Mouse (Mus musculus) ES-Bruce4 (cell line): ENCODE results near the gene Igf2r. TPM values are rescaled to one million over a fixed set of nuclear protein-coding genes. Genes with fewer than 3 reads are reported as not detected.

Experiments
- H3K27ac ChIP-seq: 2 replicates; pipeline ENCODE4 v1.5.1; 2012; ENCODE audit warnings: low read length, inconsistent platforms; ENCODE audit not compliant: insufficient read depth
- H3K27me3 ChIP-seq: 2 replicates; pipeline ENCODE4 v1.6.1; 2012; ENCODE audit warnings: mild to moderate bottlenecking, low read length, inconsistent platforms; ENCODE audit not compliant: control insufficient read depth, poor library complexity, insufficient read depth, severe bottlenecking
- H3K36me3 ChIP-seq: 2 replicates; pipeline ENCODE4 v1.6.1; 2012; ENCODE audit warnings: inconsistent platforms, mild to moderate bottlenecking, low read length, moderate library complexity; ENCODE audit not compliant: control insufficient read depth, poor library complexity, insufficient read depth, severe bottlenecking
- H3K4me1 ChIP-seq: one replicate; pipeline ENCODE4 v1.8.1; 2011; ENCODE audit warnings: low read length; ENCODE audit not compliant: control insufficient read depth, insufficient read depth
- H3K4me3 ChIP-seq: 2 replicates; pipeline ENCODE4 v1.5.1; 2011; ENCODE audit warnings: low read depth, mild to moderate bottlenecking, low read length
- H3K9ac ChIP-seq: 2 replicates; pipeline ENCODE4 v1.6.1; 2012; ENCODE audit warnings: low read depth, mild to moderate bottlenecking, inconsistent platforms; ENCODE audit not compliant: poor library complexity, severe bottlenecking
- H3K9me3 ChIP-seq: replicated peaks from 2 replicates; pipeline ENCODE4 v1.6.1; 2012; ENCODE audit warnings: mild to moderate bottlenecking, low read length, inconsistent platforms; ENCODE audit not compliant: control insufficient read depth, poor library complexity, insufficient read depth, severe bottlenecking
- CTCF ChIP-seq: IDR thresholded peaks from one replicate; pipeline ENCODE4 v1.8.1; 2011; ENCODE audit warnings: low read depth, low read length
- EP300 ChIP-seq: IDR thresholded peaks from 2 replicates; pipeline ENCODE4 v1.6.1; 2011; ENCODE audit warnings: low read depth, low read length; ENCODE audit not compliant: insufficient read depth
- POLR2A ChIP-seq: IDR thresholded peaks from one replicate; pipeline ENCODE4 v1.8.1; 2011; ENCODE audit warnings: low read length; ENCODE audit not compliant: insufficient read depth
- polyA plus RNA-seq: library from polyadenylated mRNA; stranded (reverse); fragments of >200 nt; gene quantifications from 2 replicates; pipeline ENCODE4 v1.2.4, GENCODE M21; 2011; ENCODE audit warnings: low read depth; ENCODE audit not compliant: missing spikeins, insufficient read depth, insufficient read length

The Igf2r gene
- polyA plus RNA-seq, result 61.4 and 64.3 TPM in 2 replicates

GRCm38 (mm10) chr17:12769380-12769921, at the start of gene Igf2r:
TSS of gene Igf2r (minus strand) at chr17:12769664.
- Histone ChIP-seq H3K27me3 (peaks cover 11% of the 10 kb centered on the region; the same call in 1 of the 2 replicates), H3K4me1 (no peaks in the 10 kb centered on the region), H3K9ac (peak within 1 kb of the TSS; percentile 73), H3K4me3 (peak within 1 kb of the TSS; percentile 78), H3K36me3 (no peaks in the 10 kb centered on the region), H3K27ac (no peak within 1 kb of the TSS), H3K9me3 (peaks cover 9% of the 10 kb centered on the region)
- 0 out of 2 replicates have a peak, but pooled peaks have one; percentile 32 for TF ChIP-seq EP300
- TF ChIP-seq CTCF, result no peak
- peak; percentile 28 for TF ChIP-seq POLR2A

DNA sequence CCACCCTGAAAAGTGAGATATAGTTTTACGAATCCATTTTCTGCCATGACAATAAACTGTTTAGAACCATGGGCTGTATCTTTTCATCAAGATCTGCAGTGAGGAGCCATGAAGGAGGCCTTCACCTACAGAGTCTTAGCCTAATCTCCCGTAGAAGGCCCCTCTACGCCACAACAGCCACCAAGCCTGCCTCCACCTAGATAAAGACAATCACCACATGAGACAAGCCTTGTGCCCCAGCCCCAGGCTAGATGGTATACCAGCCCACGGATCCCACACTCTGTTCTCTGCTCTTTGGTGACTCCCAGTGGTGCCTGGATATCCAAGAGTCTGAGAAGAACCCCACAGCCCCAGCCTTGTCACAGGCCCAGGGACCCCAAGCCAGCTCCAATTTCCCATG, 46.4 kb upstream of the Igf2r start:
- Histone ChIP-seq H3K27ac (no peak overlapping the region), H3K9ac (no peak overlapping the region), H3K27me3 (no peaks in the 10 kb centered on the region), H3K9me3 (no peaks in the 10 kb centered on the region), H3K36me3 (no peaks in the 10 kb centered on the region), H3K4me3 (no peak overlapping the region), H3K4me1 (no peaks in the 10 kb centered on the region)
- TF ChIP-seq POLR2A, result no peak
- TF ChIP-seq CTCF, result no peak
- TF ChIP-seq EP300, result no peak

- Histone ChIP-seq H3K9me3 (no peaks in the 10 kb centered on the region), H3K9ac (no peak overlapping the region), H3K36me3 (no peaks in the 10 kb centered on the region), H3K27ac (no peak overlapping the region), H3K27me3 (no peaks in the 10 kb centered on the region), H3K4me1 (no peaks in the 10 kb centered on the region), H3K4me3 (no peak overlapping the region)
- TF ChIP-seq EP300 (no peak), CTCF (no peak), POLR2A (no peak)
Observed at GRCm38 (mm10) chr17:12814502-12814901, 45.0 kb upstream of the Igf2r start.

GRCm38 (mm10) chr17:12810973-12811303, 41.5 kb upstream of the Igf2r start:
- Histone ChIP-seq H3K9ac (no peak overlapping the region), H3K27ac (no peak overlapping the region)
- TF ChIP-seq CTCF, result no peak
- TF ChIP-seq POLR2A, result no peak
- TF ChIP-seq EP300, result no peak

DNA sequence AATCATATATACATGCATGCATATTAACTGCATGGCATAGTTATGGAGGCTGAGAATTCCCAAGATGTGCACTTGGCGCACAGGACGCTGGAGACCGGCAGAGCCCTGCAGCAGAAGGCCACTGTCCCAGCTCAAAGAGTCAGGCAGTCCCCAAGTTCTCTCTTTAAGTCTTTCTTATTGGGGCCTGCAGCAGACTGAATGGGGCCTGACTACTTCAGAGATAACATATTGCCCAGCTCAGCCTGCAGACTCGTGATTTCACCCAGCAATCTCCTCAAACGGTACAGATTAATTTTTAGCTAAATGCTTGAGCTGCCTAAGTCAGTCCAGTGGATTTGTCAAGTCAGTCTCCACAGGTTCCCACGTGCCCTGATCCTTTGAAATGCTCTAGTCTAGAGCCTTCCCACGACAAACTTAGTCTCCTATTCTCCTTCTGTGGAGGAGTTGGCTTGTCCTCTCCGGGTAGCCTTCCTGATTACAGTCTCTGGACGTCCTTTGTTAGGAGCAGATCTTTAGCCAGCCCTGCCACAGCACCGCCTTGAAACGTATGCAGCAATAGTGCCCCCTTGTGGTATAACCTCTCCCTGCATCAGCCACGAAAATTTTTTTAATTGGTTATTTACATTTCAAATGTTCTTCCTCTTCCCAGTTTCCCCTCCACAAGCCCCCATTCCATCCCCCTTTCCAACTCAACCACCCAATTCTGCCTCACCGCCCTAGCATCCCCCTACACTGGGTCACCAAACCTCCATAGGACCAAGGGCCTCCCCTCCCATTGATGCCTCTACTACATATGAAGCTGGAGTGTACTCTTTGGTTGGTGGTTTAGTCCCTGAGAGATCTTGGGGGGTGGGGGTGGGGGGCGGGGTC, 40.9 kb upstream of the Igf2r start:
- Histone ChIP-seq H3K27ac (no peak overlapping the region), H3K4me1 (no peaks in the 10 kb centered on the region), H3K9me3 (no peaks in the 10 kb centered on the region), H3K27me3 (no peaks in the 10 kb centered on the region), H3K4me3 (no peak overlapping the region), H3K36me3 (no peaks in the 10 kb centered on the region), H3K9ac (no peak overlapping the region)
- TF ChIP-seq EP300 (no peak), CTCF (peak; percentile 79), POLR2A (no peak)

More at GRCm38 (mm10) chr17:12810973-12811303, 41.5 kb upstream of the Igf2r start:
- Histone ChIP-seq H3K4me3 (no peak overlapping the region), H3K9me3 (no peaks in the 10 kb centered on the region), H3K4me1 (no peaks in the 10 kb centered on the region), H3K27me3 (no peaks in the 10 kb centered on the region), H3K36me3 (no peaks in the 10 kb centered on the region)

- Histone ChIP-seq H3K9ac (no peak overlapping the region), H3K4me3 (no peak overlapping the region), H3K36me3 (no peaks in the 10 kb centered on the region), H3K4me1 (no peaks in the 10 kb centered on the region), H3K27ac (no peak overlapping the region), H3K9me3 (no peaks in the 10 kb centered on the region), H3K27me3 (no peaks in the 10 kb centered on the region)
- TF ChIP-seq POLR2A (no peak), CTCF (no peak), EP300 (no peak)
Observed at GRCm38 (mm10) chr17:12808851-12809250, 39.4 kb upstream of the Igf2r start.
